Mouse (Mus musculus): ENCODE results near the gene Isca2. TPM values are rescaled to one million over a fixed set of nuclear protein-coding genes. Genes with fewer than 3 reads are reported as not detected.

Isca2 gene
- polyA plus RNA-seq, 1 experiment from 2014 or later: 128 TPM

DNA sequence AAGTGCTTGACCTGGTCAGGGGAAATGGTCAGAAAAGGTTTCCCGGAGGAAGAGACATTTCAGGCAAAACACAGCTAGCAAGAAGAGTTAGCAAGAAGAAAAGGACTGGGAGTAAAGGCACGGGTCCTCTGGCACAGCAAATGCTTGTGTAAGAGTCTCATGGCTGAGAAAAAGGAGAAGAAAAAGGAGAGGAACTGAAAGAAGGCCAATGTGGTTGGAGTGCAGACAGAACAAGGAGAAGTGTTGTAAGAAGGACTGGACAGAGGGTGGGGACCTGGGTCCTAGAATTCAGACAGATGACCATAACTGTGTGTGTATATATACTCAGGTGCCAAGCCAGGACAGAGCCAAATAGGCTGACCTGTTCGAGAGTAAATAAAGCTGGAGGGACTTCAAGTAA lies 24.9 kb upstream of the Isca2 start:
- H3K27ac ChIP-seq (replicated peaks; ENCODE audit: low read depth, low read length): no peak overlapping the region
- no peaks in the 10 kb centered on the region for H3K27me3 ChIP-seq (ENCODE audit: control insufficient read depth, insufficient read depth, low read length)
- H3K36me3 ChIP-seq (replicated peaks; ENCODE audit: control insufficient read depth, insufficient read depth, low read depth, low read length): no peaks in the 10 kb centered on the region
- no peak overlapping the region for H3K4me2 ChIP-seq (ENCODE audit: low read depth, low read length)
- no peak overlapping the region for H3K9ac ChIP-seq (replicated peaks; ENCODE audit: low read length)
- no peaks in the 10 kb centered on the region for H3K4me1 ChIP-seq (ENCODE audit: control insufficient read depth, insufficient read depth, low read length)
- no peaks in the 10 kb centered on the region for H3K9me3 ChIP-seq (replicated peaks; ENCODE audit: control insufficient read depth, low read length)
- DNase-seq (ENCODE audit: low spot score): no peak
- H3K4me3 ChIP-seq (ENCODE audit: low read depth, low read length): no peak overlapping the region
- WGBS: 78% methylated on average over 3 of the region's 3 CpGs
- ATAC-seq (replicated peaks; ENCODE audit: insufficient number of reproducible peaks, low FRiP score, low TSS enrichment, low read depth): no peak

DNA sequence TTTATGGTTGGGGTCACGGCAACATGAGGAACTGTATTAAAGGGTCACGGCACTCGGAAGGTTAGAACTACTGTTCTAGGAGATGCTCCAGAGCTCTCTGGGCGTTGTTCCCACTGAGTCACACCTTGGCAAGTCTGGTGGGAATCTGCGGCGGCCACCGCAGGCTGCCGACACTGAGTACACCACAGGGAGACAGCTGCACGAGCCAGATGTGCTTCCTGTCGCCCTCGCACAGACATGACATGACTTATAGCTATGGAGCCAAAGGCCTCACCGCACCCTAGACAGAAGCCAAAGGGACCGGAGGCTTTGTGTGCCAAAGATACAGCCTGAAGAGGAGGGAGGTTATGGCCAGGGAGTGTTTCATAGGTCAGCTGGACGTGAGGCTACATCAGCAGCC lies 22.4 kb upstream of the Isca2 start:
- ATAC-seq (replicated peaks; ENCODE audit: insufficient number of reproducible peaks, low FRiP score, low TSS enrichment, low read depth) (no peak), DNase-seq (ENCODE audit: low spot score) (no peak)
- no peaks in the 10 kb centered on the region for H3K4me1 ChIP-seq (ENCODE audit: control insufficient read depth, insufficient read depth, low read length)

DNA sequence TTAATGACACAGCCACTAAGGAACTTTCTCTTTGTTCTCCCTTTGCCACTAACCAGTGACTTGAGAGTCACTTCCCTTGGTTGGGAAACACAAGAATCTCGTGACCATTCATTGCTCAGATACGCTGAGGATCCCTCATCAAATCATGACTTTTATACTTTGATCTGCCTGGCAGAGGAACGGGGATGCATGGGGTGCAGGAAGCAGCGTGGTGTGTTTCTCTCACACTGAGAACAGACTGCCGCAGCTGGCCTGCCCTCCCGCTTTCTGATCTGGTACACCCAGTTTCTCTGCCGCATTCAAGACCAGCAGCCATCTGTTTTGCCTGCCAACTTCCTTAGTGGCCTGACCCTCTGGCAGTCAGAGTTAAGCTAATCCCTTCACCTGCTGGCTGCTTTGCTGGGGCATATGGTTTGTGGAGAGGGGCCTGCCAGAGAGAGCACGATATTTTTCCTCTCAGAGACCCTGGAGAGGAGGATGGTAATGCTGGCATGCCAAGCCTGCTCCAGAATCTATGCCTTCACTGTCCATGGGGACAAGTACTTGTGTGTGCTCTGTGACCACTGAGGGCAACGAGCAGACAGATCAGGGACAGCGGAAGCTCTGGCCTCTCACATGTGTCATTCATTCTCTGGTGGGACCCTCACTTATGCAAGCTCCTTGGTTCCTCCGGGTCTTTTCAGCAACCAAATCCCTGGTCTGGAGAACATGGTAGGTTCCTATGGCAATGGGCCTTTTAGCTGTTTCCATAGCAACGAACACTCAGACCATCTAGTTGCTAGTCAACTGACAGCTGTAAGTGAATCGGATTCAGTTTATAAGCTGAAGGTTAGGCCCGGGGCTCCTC lies 20.7 kb upstream of the Isca2 start:
- H3K27me3 ChIP-seq (ENCODE audit: control insufficient read depth, insufficient read depth, low read length): no peaks in the 10 kb centered on the region
- DNase-seq (ENCODE audit: low spot score) (peak; percentile 20), ATAC-seq (replicated peaks; ENCODE audit: insufficient number of reproducible peaks, low FRiP score, low TSS enrichment, low read depth) (no peak)
- H3K9me3 ChIP-seq (replicated peaks; ENCODE audit: control insufficient read depth, low read length): no peaks in the 10 kb centered on the region
- H3K4me1 ChIP-seq (ENCODE audit: control insufficient read depth, insufficient read depth, low read length): no peaks in the 10 kb centered on the region
- H3K36me3 ChIP-seq (replicated peaks; ENCODE audit: control insufficient read depth, insufficient read depth, low read depth, low read length): peaks cover 2% of the 10 kb centered on the region; the same call in 1 of the 2 replicates
- H3K27ac ChIP-seq (replicated peaks; ENCODE audit: low read depth, low read length): no peak overlapping the region
- H3K9ac ChIP-seq (replicated peaks; ENCODE audit: low read length): no peak overlapping the region; the same call in 1 of the 2 replicates
- WGBS: 49% methylated on average over 14 of the region's 14 CpGs
- no peak overlapping the region for H3K4me2 ChIP-seq (ENCODE audit: low read depth, low read length)
- H3K4me3 ChIP-seq (ENCODE audit: low read depth, low read length): no peak overlapping the region

More for the DNA sequence above, 22.4 kb upstream of the Isca2 start:
- 78% methylated on average over 14 of the region's 14 CpGs for WGBS
- H3K27me3 ChIP-seq (ENCODE audit: control insufficient read depth, insufficient read depth, low read length): no peaks in the 10 kb centered on the region
- H3K36me3 ChIP-seq (replicated peaks; ENCODE audit: control insufficient read depth, insufficient read depth, low read depth, low read length): no peaks in the 10 kb centered on the region
- no peak overlapping the region for H3K27ac ChIP-seq (replicated peaks; ENCODE audit: low read depth, low read length)
- no peak overlapping the region for H3K4me2 ChIP-seq (ENCODE audit: low read depth, low read length)
- no peak overlapping the region for H3K9ac ChIP-seq (replicated peaks; ENCODE audit: low read length)
- no peak overlapping the region for H3K4me3 ChIP-seq (ENCODE audit: low read depth, low read length)
- no peaks in the 10 kb centered on the region for H3K9me3 ChIP-seq (replicated peaks; ENCODE audit: control insufficient read depth, low read length)

DNA sequence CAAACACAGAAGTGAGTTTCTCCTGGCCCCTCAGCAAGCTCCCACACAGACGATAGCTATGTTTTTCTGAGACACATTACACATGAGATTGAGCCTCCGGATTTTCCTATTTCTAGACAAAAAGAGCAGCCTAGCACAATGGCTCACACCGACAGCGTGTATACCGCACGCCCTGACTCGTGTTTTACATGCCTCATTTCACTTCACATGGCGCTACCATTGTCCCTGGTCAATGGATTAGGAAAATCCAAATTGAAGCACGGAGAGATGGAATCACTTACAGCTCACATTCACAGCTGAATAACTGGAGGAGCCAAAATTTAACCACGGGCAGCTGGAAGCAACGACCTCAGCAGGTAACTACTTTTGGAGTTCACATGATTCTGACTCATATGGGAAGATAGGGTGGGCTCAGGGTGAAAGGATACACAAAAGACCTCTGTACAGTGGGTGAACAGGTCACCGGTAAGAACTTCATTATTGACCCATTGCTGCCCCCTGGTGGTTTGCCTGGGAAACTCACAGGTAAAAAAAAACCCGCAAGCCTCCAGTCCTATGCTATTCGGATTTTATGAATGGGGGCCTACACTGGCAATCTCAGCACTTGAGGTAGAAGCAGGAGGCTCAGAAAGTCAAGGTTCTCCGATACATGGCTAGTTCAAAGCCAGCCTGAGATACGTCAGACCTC lies 17.9 kb upstream of the Isca2 start:
- H3K36me3 ChIP-seq (replicated peaks; ENCODE audit: control insufficient read depth, insufficient read depth, low read depth, low read length): peaks cover 2% of the 10 kb centered on the region; the same call in 1 of the 2 replicates
- no peaks in the 10 kb centered on the region for H3K27me3 ChIP-seq (ENCODE audit: control insufficient read depth, insufficient read depth, low read length)
- H3K4me2 ChIP-seq (ENCODE audit: low read depth, low read length): no peak overlapping the region
- no peak for ATAC-seq (replicated peaks; ENCODE audit: insufficient number of reproducible peaks, low FRiP score, low TSS enrichment, low read depth)
- no peaks in the 10 kb centered on the region for H3K9me3 ChIP-seq (replicated peaks; ENCODE audit: control insufficient read depth, low read length)
- H3K4me3 ChIP-seq (ENCODE audit: low read depth, low read length): no peak overlapping the region
- H3K4me1 ChIP-seq (ENCODE audit: control insufficient read depth, insufficient read depth, low read length): no peaks in the 10 kb centered on the region
- 62% methylated on average over 16 of the region's 16 CpGs for WGBS
- H3K9ac ChIP-seq (replicated peaks; ENCODE audit: low read length): no peak overlapping the region
- no peak overlapping the region for H3K27ac ChIP-seq (replicated peaks; ENCODE audit: low read depth, low read length)
- DNase-seq (ENCODE audit: low spot score): peak; percentile 80

DNA sequence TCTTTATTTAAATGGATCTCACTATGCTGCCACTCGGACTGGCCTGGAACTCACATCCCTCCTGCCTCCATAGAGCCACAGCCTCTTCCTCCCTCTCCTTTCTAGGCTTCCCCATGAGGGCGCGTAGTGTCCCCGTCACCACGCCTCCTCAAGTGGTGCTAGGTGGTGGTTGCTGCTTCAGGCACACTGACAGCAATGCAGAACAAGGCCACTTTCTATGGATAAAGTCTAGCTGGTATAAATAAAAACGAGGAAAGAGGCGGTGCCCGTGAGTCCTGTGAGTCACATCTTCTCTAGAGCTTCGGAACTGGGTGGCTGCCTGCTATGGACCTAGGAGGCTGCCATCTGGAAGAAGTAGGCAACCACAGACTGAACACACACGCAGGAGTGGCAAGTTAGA lies 17.0 kb upstream of the Isca2 start:
- Histone ChIP-seq H3K9ac (replicated peaks; ENCODE audit: low read length) (no peak overlapping the region), H3K9me3 (replicated peaks; ENCODE audit: control insufficient read depth, low read length) (no peaks in the 10 kb centered on the region), H3K36me3 (replicated peaks; ENCODE audit: control insufficient read depth, insufficient read depth, low read depth, low read length) (peaks cover 2% of the 10 kb centered on the region; the same call in 1 of the 2 replicates), H3K4me1 (ENCODE audit: control insufficient read depth, insufficient read depth, low read length) (no peaks in the 10 kb centered on the region), H3K4me3 (ENCODE audit: low read depth, low read length) (no peak overlapping the region), H3K27me3 (ENCODE audit: control insufficient read depth, insufficient read depth, low read length) (no peaks in the 10 kb centered on the region), H3K27ac (replicated peaks; ENCODE audit: low read depth, low read length) (no peak overlapping the region), H3K4me2 (ENCODE audit: low read depth, low read length) (no peak overlapping the region)
- WGBS: 93% methylated on average over 10 of the region's 10 CpGs
- no peak for ATAC-seq (replicated peaks; ENCODE audit: insufficient number of reproducible peaks, low FRiP score, low TSS enrichment, low read depth)
- no peak for DNase-seq (ENCODE audit: low spot score)

DNA sequence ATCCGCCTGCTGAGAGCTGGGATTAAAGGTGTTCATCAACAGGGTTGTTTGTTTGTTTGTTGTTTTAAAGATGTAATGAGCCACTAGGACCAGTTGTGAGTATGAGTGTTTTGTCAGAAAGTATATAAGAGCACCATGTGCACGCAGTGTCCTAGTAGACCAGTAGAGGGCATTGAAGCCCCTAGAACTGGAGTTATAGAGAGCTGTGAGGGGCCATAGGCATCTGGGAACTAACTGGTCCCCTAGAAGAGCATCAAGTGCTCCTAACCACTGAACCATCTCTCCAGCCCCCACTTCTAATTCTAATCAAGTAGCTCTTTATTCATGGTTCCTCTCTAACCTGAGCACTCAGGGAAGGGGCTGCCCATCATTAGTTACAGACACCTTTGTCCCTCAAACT lies 14.0 kb upstream of the Isca2 start:
- no peak overlapping the region for H3K4me3 ChIP-seq (ENCODE audit: low read depth, low read length)
- H3K4me2 ChIP-seq (ENCODE audit: low read depth, low read length): no peak overlapping the region
- peaks cover 2% of the 10 kb centered on the region; the same call in 1 of the 2 replicates for H3K36me3 ChIP-seq (replicated peaks; ENCODE audit: control insufficient read depth, insufficient read depth, low read depth, low read length)
- DNase-seq (ENCODE audit: low spot score): peak; percentile 60
- WGBS: 76% methylated on average over 2 of the region's 2 CpGs
- no peaks in the 10 kb centered on the region for H3K9me3 ChIP-seq (replicated peaks; ENCODE audit: control insufficient read depth, low read length)
- ATAC-seq (replicated peaks; ENCODE audit: insufficient number of reproducible peaks, low FRiP score, low TSS enrichment, low read depth): no peak
- H3K27me3 ChIP-seq (ENCODE audit: control insufficient read depth, insufficient read depth, low read length): no peaks in the 10 kb centered on the region
- H3K27ac ChIP-seq (replicated peaks; ENCODE audit: low read depth, low read length): no peak overlapping the region
- no peak overlapping the region for H3K9ac ChIP-seq (replicated peaks; ENCODE audit: low read length)
- H3K4me1 ChIP-seq (ENCODE audit: control insufficient read depth, insufficient read depth, low read length): no peaks in the 10 kb centered on the region

DNA sequence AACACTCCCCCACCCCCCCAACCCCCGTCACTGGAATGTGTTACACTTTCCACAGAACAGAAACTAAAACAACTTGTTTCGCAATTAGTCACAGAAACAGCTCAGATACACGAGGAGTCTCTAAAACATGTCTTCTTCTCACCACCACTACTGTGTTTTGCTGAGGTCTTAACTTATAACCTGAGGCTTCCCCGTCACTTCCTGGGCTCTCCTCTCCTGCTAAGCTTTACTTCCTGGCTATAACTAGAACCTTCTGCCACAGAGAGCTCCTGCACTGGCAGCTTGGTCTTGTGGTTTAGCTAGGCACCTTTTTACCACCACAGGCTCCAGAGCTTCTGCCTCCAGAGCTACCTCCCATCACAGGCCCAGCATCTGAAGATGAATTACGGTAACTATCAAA lies 10.5 kb upstream of the Isca2 start:
- Histone ChIP-seq H3K9ac (replicated peaks; ENCODE audit: low read length) (no peak overlapping the region), H3K4me1 (ENCODE audit: control insufficient read depth, insufficient read depth, low read length) (no peaks in the 10 kb centered on the region), H3K36me3 (replicated peaks; ENCODE audit: control insufficient read depth, insufficient read depth, low read depth, low read length) (peaks cover 5% of the 10 kb centered on the region), H3K9me3 (replicated peaks; ENCODE audit: control insufficient read depth, low read length) (no peaks in the 10 kb centered on the region), H3K27me3 (ENCODE audit: control insufficient read depth, insufficient read depth, low read length) (no peaks in the 10 kb centered on the region), H3K4me3 (ENCODE audit: low read depth, low read length) (no peak overlapping the region), H3K4me2 (ENCODE audit: low read depth, low read length) (no peak overlapping the region), H3K27ac (replicated peaks; ENCODE audit: low read depth, low read length) (no peak overlapping the region)
- 84% methylated on average over 5 of the region's 5 CpGs for WGBS
- ATAC-seq (replicated peaks; ENCODE audit: insufficient number of reproducible peaks, low FRiP score, low TSS enrichment, low read depth) (no peak), DNase-seq (ENCODE audit: low spot score) (no peak)

DNA sequence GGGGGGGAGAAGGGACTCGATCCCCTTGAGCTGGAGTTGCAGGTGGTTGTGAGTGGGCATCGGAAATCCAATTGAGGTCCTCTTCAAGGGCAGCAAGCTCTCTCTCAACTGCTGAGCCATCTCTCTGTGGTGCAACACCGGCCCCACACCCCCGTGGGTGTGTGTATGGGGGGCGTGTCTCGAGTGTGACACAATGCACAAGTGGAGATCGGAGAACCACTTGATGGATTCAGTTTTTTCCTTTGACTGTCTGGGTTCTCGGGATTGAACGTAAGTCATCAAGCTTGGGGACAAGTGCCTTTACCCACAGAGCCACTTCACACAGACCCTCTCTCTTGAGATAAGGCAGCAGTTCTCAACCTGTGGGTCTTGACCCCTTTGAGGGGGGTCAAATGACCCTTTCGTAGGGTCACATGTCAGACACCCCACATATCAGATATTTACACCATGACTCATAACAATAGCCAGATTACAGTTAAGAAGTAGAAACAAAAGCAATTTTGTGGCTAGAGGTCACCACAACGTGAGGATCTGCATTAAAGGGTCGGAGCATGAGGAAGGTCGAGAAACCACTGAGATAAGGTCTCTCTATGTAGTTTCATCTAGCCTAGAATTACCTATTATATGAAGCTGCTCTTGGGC lies 9.4 kb upstream of the Isca2 start:
- Histone ChIP-seq H3K4me3 (ENCODE audit: low read depth, low read length) (no peak overlapping the region), H3K4me1 (ENCODE audit: control insufficient read depth, insufficient read depth, low read length) (no peaks in the 10 kb centered on the region), H3K4me2 (ENCODE audit: low read depth, low read length) (no peak overlapping the region), H3K9me3 (replicated peaks; ENCODE audit: control insufficient read depth, low read length) (no peaks in the 10 kb centered on the region), H3K27me3 (ENCODE audit: control insufficient read depth, insufficient read depth, low read length) (no peaks in the 10 kb centered on the region), H3K27ac (replicated peaks; ENCODE audit: low read depth, low read length) (no peak overlapping the region), H3K9ac (replicated peaks; ENCODE audit: low read length) (no peak overlapping the region), H3K36me3 (replicated peaks; ENCODE audit: control insufficient read depth, insufficient read depth, low read depth, low read length) (peaks cover 5% of the 10 kb centered on the region)
- WGBS: 91% methylated on average over 13 of the region's 13 CpGs
- DNase-seq (ENCODE audit: low spot score) (no peak), ATAC-seq (replicated peaks; ENCODE audit: insufficient number of reproducible peaks, low FRiP score, low TSS enrichment, low read depth) (no peak)
